Mouse (Mus musculus) B cell, adult 67 days (primary cell): ENCODE data around the gene C1s2. TPM values are rescaled to one million over a fixed set of nuclear protein-coding genes. Genes with fewer than 3 reads are reported as not detected.

Experiments
- total RNA-seq, 2 experiments: library from RNA; stranded (reverse); gene quantifications; 4 replicates each; pipeline ENCODE4 v1.2.4; 2023

The C1s2 gene
- not detected for total RNA-seq

GRCm38 (mm10) chr6:124635985-124636384 lies at the start of gene C1s2:
Gene C1s2 (minus strand): TSS chr6:124636085.

GRCm38 (mm10) chr6:124662477-124663423 lies 26.9 kb upstream of the C1s2 start, which contains the start of gene Lpcat3:
Gene Lpcat3 (plus strand): TSS chr6:124663027.

Other genes with a start within 250 kb of the C1s2 start
- 10 to 100 TPM; 45.0 to 45.4 TPM for gene Pex5, start 221.0 kb downstream of the C1s2 start, total RNA-seq
- 1 to 10 TPM; 1.3 to 3.7 TPM for gene Clstn3, start 171.3 kb downstream of the C1s2 start, total RNA-seq
- gene C1rl, start 143.0 kb downstream of the C1s2 start, total RNA-seq = not detected
- under 1 TPM in 1 of 2 experiments, not detected in 1; 0.30 TPM for gene C1ra, start 123.7 kb downstream of the C1s2 start, total RNA-seq
- under 1 TPM in 1 of 2 experiments, not detected in 1; 0.83 TPM for gene C1s1, start 93.7 kb downstream of the C1s2 start, total RNA-seq
- not detected for gene C1rb, start 65.8 kb downstream of the C1s2 start, total RNA-seq
- 10 to 100 TPM; 55.1 to 60.9 TPM for gene Lpcat3, start 26.9 kb upstream of the C1s2 start, total RNA-seq
- gene Emg1, start 76.1 kb upstream of the C1s2 start, total RNA-seq = 100 to 1,000 TPM; 125 to 132 TPM
- gene Phb2, start 76.3 kb upstream of the C1s2 start, total RNA-seq = 100 to 1,000 TPM; 226 to 235 TPM
- 100 to 1,000 TPM; 669 to 751 TPM for gene Ptpn6, start 102.6 kb upstream of the C1s2 start, total RNA-seq
- 100 to 1,000 TPM; 246 to 277 TPM for gene Grcc10, start 105.3 kb upstream of the C1s2 start, total RNA-seq
- gene Gm45234, start 119.9 kb upstream of the C1s2 start, total RNA-seq = not detected
- 10 to 100 TPM; 25.7 to 42.9 TPM for gene Atn1, start 120.4 kb upstream of the C1s2 start, total RNA-seq
- 1 to 10 TPM in 1 of 2 experiments, under 1 TPM in 1; 0.95 to 1.9 TPM for gene Eno2, start 133.6 kb upstream of the C1s2 start, total RNA-seq
- gene Lrrc23, start 143.6 kb upstream of the C1s2 start, total RNA-seq = 1 to 10 TPM; 3.1 to 7.8 TPM
- 1 to 10 TPM; 7.1 to 8.9 TPM for gene Spsb2, start 172.6 kb upstream of the C1s2 start, total RNA-seq
- gene Tpi1, start 178.2 kb upstream of the C1s2 start, total RNA-seq = 10 to 100 TPM; 54.5 to 58.7 TPM
- 10 to 100 TPM; 84.4 to 95.0 TPM for gene Usp5, start 193.4 kb upstream of the C1s2 start, total RNA-seq
- gene Cdca3, start 193.5 kb upstream of the C1s2 start, total RNA-seq = 1 to 10 TPM; 1.8 to 4.2 TPM
- under 1 TPM in 1 of 2 experiments, not detected in 1; 0.30 TPM for gene Gnb3, start 204.2 kb upstream of the C1s2 start, total RNA-seq
- not detected for gene P3h3, start 221.7 kb upstream of the C1s2 start, total RNA-seq
- gene Gpr162, start 227.9 kb upstream of the C1s2 start, total RNA-seq = under 1 TPM; 0.15 to 0.47 TPM